Mouse (Mus musculus): ENCODE data around the gene Fkbpl.

Fkbpl gene

DNA sequence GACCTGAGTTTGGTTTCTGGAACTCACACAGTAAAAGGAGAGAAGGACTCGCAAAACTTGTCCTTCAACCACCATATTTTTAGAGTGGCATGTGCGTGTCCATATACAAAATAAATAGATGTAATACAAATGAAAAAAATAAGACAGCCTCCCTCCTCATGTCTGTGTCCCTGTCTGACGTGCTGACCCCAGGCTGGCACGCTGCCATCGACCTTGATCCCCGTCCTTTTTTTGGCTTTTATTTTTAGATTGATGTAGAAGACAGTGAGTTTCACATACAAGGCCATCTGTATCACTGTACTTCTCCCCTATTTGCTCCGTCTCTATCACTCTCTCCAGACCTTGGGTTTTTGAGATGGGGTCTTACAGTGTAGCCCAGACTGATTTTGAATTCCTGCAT lies 19.9 kb downstream of the Fkbpl start:
- no peak for DNase-seq (ENCODE audit: low spot score in 2 of 2)

- DNase-seq (ENCODE audit: low spot score in 2 of 2) = no peak
Measured at GRCm38 (mm10) chr17:34670235-34670634, 25.7 kb downstream of the Fkbpl start, which contains the start of gene Tnxb. Gene Tnxb, plus strand, starts transcription at chr17:34670535.

DNA sequence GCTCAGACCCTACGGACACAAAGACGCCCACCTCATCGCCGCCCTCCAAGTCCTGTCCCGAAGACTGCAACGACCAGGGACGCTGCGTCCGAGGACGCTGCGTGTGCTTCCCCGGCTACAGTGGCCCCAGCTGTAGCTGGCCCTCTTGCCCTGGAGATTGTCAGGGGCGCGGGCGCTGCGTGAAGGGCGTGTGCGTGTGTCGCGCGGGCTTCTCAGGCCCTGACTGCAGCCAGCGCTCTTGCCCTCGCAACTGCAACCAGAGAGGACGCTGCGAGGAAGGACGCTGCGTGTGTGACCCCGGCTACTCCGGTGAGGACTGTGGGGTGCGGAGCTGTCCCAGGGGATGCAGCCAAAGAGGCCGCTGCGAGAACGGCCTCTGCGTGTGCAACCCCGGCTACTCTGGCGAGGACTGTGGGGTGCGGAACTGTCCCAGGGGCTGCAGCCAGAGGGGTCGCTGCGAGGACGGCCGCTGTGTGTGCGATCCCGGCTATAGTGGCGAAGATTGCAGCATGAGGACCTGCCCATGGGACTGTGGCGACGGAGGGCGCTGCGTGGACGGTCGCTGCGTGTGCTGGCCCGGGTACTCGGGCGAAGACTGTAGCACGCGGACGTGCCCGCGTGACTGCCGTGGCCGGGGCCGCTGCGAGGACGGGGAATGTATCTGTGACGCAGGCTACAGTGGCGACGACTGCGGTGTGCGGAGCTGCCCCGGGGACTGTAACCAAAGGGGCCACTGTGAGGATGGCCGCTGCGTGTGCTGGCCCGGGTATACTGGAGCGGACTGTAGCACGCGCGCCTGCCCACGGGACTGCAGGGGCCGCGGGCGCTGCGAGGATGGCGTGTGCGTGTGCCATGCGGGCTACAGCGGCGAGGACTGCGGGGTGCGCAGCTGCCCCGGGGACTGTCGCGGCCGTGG lies 26.8 kb downstream of the Fkbpl start:
- no peak for DNase-seq (ENCODE audit: low spot score in 2 of 2)

DNA sequence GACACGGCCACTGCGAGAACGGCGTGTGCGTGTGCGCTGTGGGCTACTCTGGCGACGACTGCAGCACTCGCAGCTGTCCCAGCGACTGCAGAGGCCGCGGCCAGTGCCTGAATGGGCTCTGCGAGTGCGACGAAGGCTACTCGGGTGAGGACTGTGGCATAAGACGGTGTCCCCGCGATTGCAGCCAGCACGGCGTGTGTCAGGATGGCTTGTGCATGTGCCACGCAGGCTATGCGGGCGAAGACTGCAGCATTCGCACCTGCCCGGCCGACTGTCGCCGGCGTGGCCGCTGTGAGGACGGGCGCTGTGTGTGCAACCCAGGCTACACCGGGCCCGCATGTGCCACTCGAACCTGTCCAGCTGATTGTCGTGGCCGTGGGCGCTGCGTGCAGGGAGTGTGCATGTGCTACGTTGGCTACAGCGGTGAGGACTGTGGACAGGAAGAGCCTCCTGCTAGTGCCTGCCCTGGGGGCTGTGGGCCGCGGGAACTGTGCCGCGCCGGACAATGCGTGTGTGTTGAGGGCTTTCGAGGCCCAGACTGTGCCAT lies 27.8 kb downstream of the Fkbpl start:
- DNase-seq (ENCODE audit: low spot score in 2 of 2) = no peak

GRCm38 (mm10) chr17:34673139-34673538 lies 28.6 kb downstream of the Fkbpl start:
- DNase-seq (ENCODE audit: low spot score in 2 of 2) = no peak

GRCm38 (mm10) chr17:34674524-34675204 lies 30.1 kb downstream of the Fkbpl start:
- DNase-seq (ENCODE audit: low spot score in 2 of 2) = no peak

GRCm38 (mm10) chr17:34675205-34676092 lies 30.9 kb downstream of the Fkbpl start:
- DNase-seq (ENCODE audit: low spot score in 2 of 2) = no peak

GRCm38 (mm10) chr17:34676093-34676460 lies 31.5 kb downstream of the Fkbpl start:
- DNase-seq (ENCODE audit: low spot score in 2 of 2) = no peak

DNA sequence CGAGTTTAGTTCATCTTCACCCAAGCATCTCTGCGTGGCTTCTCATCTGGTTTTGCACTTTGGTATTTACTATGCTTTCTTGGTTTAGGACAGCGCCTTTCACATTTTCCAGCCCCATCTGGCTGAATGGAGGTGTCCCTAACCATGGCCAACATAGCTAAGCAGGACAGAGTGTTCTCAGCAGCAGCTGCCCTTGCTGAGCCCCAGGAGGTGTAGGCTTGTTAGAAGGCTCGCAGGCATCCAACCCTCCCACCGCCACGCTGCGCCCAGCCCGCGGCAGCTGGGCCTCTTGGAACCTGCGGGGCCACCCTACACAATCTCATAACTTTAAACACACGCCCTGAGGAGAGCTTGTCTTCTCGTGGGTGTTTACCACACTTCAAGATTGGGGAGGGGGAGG lies 32.1 kb downstream of the Fkbpl start:
- no peak for DNase-seq (ENCODE audit: low spot score in 2 of 2)

DNA sequence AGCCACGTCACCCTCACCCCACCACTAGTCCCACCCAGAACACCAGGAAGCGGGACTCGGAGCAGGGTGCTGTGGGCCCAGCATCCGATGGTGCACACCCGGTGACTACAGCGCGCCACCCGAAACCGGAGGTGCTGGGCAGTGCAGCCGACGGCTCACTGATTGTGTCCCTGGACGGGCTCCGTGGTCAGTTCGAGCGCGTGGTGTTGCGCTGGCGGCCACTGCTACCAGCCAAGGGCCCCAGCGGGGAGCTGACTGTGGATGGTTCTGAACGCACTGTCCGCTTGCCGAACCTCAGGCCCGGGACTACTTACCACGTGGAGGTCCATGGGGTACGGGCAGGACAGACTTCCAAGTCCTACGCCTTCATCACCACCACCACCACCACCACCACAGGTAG lies 35.6 kb downstream of the Fkbpl start:
- no peak for DNase-seq (ENCODE audit: low spot score in 2 of 2)

DNA sequence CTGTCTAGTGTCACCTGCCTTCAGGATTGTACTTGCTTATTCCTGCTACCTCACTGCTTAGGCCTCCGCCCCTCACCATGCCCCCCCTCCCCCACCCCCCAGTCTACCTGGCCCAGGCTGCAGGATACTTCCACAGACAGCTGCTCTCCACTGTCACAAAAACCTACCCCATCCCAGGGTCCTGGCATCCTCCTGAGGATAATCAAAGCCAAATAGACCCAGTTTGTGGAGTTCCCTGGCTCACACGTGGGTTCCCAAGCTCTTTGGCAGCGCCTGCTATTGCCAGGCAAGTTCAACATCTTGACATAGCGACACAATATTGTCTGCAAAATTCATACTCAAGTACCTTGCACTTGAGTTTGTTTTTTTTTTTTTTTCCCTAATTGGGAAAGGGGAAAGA lies 36.1 kb downstream of the Fkbpl start:
- no peak for DNase-seq (ENCODE audit: low spot score in 2 of 2)

DNA sequence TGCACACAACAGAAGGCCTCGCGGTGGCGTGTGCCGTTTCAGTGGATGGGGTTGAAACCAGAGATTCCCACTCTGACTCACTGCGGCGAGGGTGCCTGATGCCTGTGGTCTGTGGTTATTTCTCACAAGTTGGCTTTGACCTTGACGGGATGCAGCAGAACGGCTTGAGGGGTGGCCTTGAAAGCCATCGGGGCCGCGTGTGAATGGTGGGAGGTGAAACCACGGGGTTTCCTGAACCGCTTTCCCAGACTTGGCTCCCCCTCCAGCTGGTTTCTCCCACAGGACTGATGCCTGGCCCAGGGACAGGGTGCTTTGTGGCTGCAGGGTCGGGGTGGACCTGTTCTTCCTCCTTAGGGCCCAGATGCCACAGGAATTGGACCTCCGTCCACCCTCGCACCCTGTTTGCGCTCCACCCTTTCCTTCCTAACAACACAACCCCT lies 36.6 kb downstream of the Fkbpl start:
- no peak for DNase-seq (ENCODE audit: low spot score in 2 of 2)

- no peak for DNase-seq (ENCODE audit: low spot score in 2 of 2)
Measured at GRCm38 (mm10) chr17:34681881-34682536, 37.4 kb downstream of the Fkbpl start.

- no peak for DNase-seq (ENCODE audit: low spot score in 2 of 2)
Measured at GRCm38 (mm10) chr17:34683179-34683578, 38.6 kb downstream of the Fkbpl start.

- no peak for DNase-seq (ENCODE audit: low spot score in 2 of 2)
Measured at GRCm38 (mm10) chr17:34683686-34684220, 39.2 kb downstream of the Fkbpl start.

- DNase-seq (ENCODE audit: low spot score in 2 of 2) = no peak
Measured at GRCm38 (mm10) chr17:34684253-34684893, 39.8 kb downstream of the Fkbpl start.

- no peak for DNase-seq (ENCODE audit: low spot score in 2 of 2)
Measured at GRCm38 (mm10) chr17:34685120-34686110, 40.9 kb downstream of the Fkbpl start.

DNA sequence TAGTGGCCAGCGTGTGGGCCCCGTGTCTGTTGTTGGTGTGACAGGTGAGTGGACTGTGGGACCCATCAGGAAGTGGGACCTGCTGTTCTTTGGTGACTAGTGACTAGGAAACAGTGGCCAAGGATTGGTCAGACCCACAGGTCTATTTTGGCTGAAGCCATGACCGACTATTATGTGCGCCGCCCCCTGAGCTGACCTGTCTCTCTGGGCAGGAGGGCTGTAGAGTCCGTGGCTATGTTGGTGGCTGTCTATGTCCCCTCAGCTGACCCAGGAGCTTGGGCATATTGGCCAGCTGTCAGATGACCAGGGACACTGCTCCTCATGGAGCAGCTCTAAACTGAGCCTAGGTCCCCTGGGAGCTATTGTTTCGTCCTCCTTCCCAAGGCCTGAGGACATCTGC lies 44.3 kb downstream of the Fkbpl start:
- DNase-seq (ENCODE audit: low spot score in 2 of 2) = no peak

GRCm38 (mm10) chr17:34690458-34690857 lies 45.9 kb downstream of the Fkbpl start:
- no peak for DNase-seq (ENCODE audit: low spot score in 2 of 2)

All from left cerebral cortex, adult 9 months (tissue).